Mouse (Mus musculus) liver, adult 2 months (tissue): Measurements from ENCODE around the gene Vmn1r152.
"Not testable (repeated sequence)": the region's sequence is repeated elsewhere in the genome, so short reads cannot be mapped to it uniquely, and the experiment has no call there.

ENCODE experiments used
- CTCF ChIP-seq: fragments of 200-500 bp; IDR thresholded peaks from 2 replicates; pipeline ENCODE4 v1.5.1; 2011; ENCODE audit warnings: low read depth, low read length, control low read depth
- POLR2A ChIP-seq: fragments of 200-500 bp; IDR thresholded peaks from 2 replicates; pipeline ENCODE4 v1.6.1; 2011; ENCODE audit warnings: low read length, control low read depth; ENCODE audit not compliant: insufficient read depth; ENCODE audit errors: extremely low read depth

GRCm38 (mm10) chr7:22534787-22535186 lies 12.0 kb downstream of the Vmn1r152 start, which contains the start of gene Gm8677:
- not testable (repeated sequence) for TF ChIP-seq CTCF, POLR2A
